Comparison of ENCODE assay signal across 8 mouse cellular contexts in genomic region chr4:155221106-155221505, GRCm38 (mm10). TPM values are rescaled to one million over a fixed set of nuclear protein-coding genes. Genes with fewer than 3 reads are reported as not detected.
DNase-seq lines count a peak whose midpoint lies in the region; ATAC-seq and TF ChIP-seq lines count a peak whose summit lies in the region.

No protein-coding gene starts in this region.

- peak overlapping the region; percentile 98 for H3K9ac ChIP-seq in embryonic facial prominence, embryonic 13.5 days
- peak overlapping the region; percentile 95 for H3K9ac ChIP-seq in intestine, embryonic 15.5 days
- peak overlapping the region; percentile 98 for H3K9ac ChIP-seq in neural tube, embryonic 13.5 days

- H3K4me3 ChIP-seq in left cerebral cortex, adult 2 months = peak overlapping the region; percentile 85
- H3K4me3 ChIP-seq in embryonic facial prominence, embryonic 13.5 days = peak overlapping the region; percentile 92
- H3K4me3 ChIP-seq in intestine, embryonic 15.5 days (replicated peaks) = peak overlapping the region; percentile 80
- H3K4me3 ChIP-seq in neural tube, embryonic 13.5 days = peak overlapping the region; percentile 84

- H3K9me3 ChIP-seq in embryonic facial prominence, embryonic 13.5 days = no peaks in the 10 kb centered on the region
- H3K9me3 ChIP-seq in intestine, embryonic 15.5 days = no peaks in the 10 kb centered on the region
- no peaks in the 10 kb centered on the region for H3K9me3 ChIP-seq in neural tube, embryonic 13.5 days

- 0 out of 2 replicates have a peak, but pooled peaks cover 5% of the 10 kb centered on the region for H3K36me3 ChIP-seq in embryonic facial prominence, embryonic 13.5 days
- no peaks in the 10 kb centered on the region for H3K36me3 ChIP-seq in intestine, embryonic 15.5 days
- H3K36me3 ChIP-seq in neural tube, embryonic 13.5 days = no peaks in the 10 kb centered on the region

- peak overlapping the region; percentile 86 for H3K27ac ChIP-seq in left cerebral cortex, adult 2 months
- H3K27ac ChIP-seq in embryonic facial prominence, embryonic 13.5 days = peak overlapping the region; percentile 81; the same call in 1 of the 2 replicates
- H3K27ac ChIP-seq in intestine, embryonic 15.5 days = peak overlapping the region; percentile 86
- H3K27ac ChIP-seq in neural tube, embryonic 13.5 days (replicated peaks) = peak overlapping the region; percentile 97

- H3K27me3 ChIP-seq in embryonic facial prominence, embryonic 13.5 days = no peaks in the 10 kb centered on the region
- no peaks in the 10 kb centered on the region for H3K27me3 ChIP-seq in intestine, embryonic 15.5 days (replicated peaks)
- H3K27me3 ChIP-seq in neural tube, embryonic 13.5 days = no peaks in the 10 kb centered on the region

- H3K4me1 ChIP-seq in embryonic facial prominence, embryonic 13.5 days = peaks cover 57% of the 10 kb centered on the region
- peaks cover 45% of the 10 kb centered on the region for H3K4me1 ChIP-seq in intestine, embryonic 15.5 days (replicated peaks)
- peaks cover 65% of the 10 kb centered on the region for H3K4me1 ChIP-seq in neural tube, embryonic 13.5 days (replicated peaks)

- no peak for TF ChIP-seq CTCF in left cerebral cortex, adult 2 months (IDR thresholded peaks at IDR 0.05)

- ATAC-seq in embryonic facial prominence, embryonic 13.5 days (ENCODE audit: insufficient number of reproducible peaks, insufficient read depth, low FRiP score, low TSS enrichment, low read depth) = no peak
- ATAC-seq in intestine, embryonic 15.5 days = no peak
- ATAC-seq in neural tube, embryonic 13.5 days (ENCODE audit: low read depth) = no peak

- H3K4me2 ChIP-seq in embryonic facial prominence, embryonic 13.5 days = peak overlapping the region; percentile 93
- peak overlapping the region; percentile 91 for H3K4me2 ChIP-seq in intestine, embryonic 15.5 days (replicated peaks)
- peak overlapping the region; percentile 100 for H3K4me2 ChIP-seq in neural tube, embryonic 13.5 days

- 2% methylated on average over 7 of the region's 7 CpGs for WGBS in embryonic facial prominence, embryonic 13.5 days
- 4% methylated on average over 7 of the region's 7 CpGs for WGBS in intestine, embryonic 15.5 days
- under 1% methylated on average over 7 of the region's 7 CpGs for WGBS in neural tube, embryonic 13.5 days

- DNase-seq in left cerebral cortex, adult 2 months (ENCODE audit: extremely low spot score in 1 of 2, low spot score in 2 of 2) = no peak
- no peak for DNase-seq in left cerebral cortex, postnatal 25 days (ENCODE audit: low spot score in 2 of 2)
- DNase-seq in urinary bladder, postnatal 36 days (ENCODE audit: low spot score in 2 of 2) = no peak
- DNase-seq in urinary bladder, adult 2 months (ENCODE audit: low spot score) = no peak
- DNase-seq in adrenal gland, adult 18-20 months (ENCODE audit: low spot score in 2 of 2) = no peak

- intact Hi-C loops in left cerebral cortex, adult 2 months (cut with DNase I) = loop anchor here (2.0 to 5.0 kb wide), 2 partner anchors 42 to 74 kb away; no protein-coding TSS in a partner anchor
- intact Hi-C loops in left cerebral cortex, postnatal 25 days (cut with DNase I) = loop anchor here (2.0 kb wide), 2 partner anchors 48 to 70 kb away; no protein-coding TSS in a partner anchor

RNA-seq across cellular contexts. Expression of gene Ski, which starts 1.3 kb away (rescaled TPM):
- 100 to 1,000 TPM; 113 to 119 TPM for total RNA-seq in left cerebral cortex, adult 2 months (2021)
- 100 to 1,000 TPM; 111 to 112 TPM for total RNA-seq in left cerebral cortex, postnatal 25 days (2021)
- polyA plus RNA-seq in embryonic facial prominence, embryonic 13.5 days (2015; fragmentation: Nextera tagmentation; extraction: Ambion mirVana) = 21.5 and 24.9 TPM in 2 replicates
- polyA plus RNA-seq in intestine, embryonic 15.5 days (2015; fragmentation: Nextera tagmentation; extraction: Ambion mirVana) = 13.3 and 13.8 TPM in 2 replicates
- polyA plus RNA-seq in neural tube, embryonic 13.5 days (2015; fragmentation: Nextera tagmentation; extraction: Ambion mirVana) = 11.3 and 12.2 TPM in 2 replicates
- polyA plus RNA-seq in urinary bladder, adult 2 months (2012; rRNA removed) = 43.6 and 67.2 TPM in 2 replicates
- 10 to 100 TPM; 47.5 to 60.6 TPM for total RNA-seq in adrenal gland, adult 18-20 months (2021)

RNA-seq across cellular contexts. Expression of gene Faap20, which starts 28.5 kb away (rescaled TPM):
- 10 to 100 TPM; 25.9 to 28.8 TPM for total RNA-seq in left cerebral cortex, adult 2 months (2021)
- 10 to 100 TPM; 24.2 to 27.3 TPM for total RNA-seq in left cerebral cortex, postnatal 25 days (2021)
- polyA plus RNA-seq in embryonic facial prominence, embryonic 13.5 days (2015; fragmentation: Nextera tagmentation; extraction: Ambion mirVana) = 77.4 and 80.0 TPM in 2 replicates
- 64.1 and 74.9 TPM in 2 replicates for polyA plus RNA-seq in intestine, embryonic 15.5 days (2015; fragmentation: Nextera tagmentation; extraction: Ambion mirVana)
- 76.3 and 84.2 TPM in 2 replicates for polyA plus RNA-seq in neural tube, embryonic 13.5 days (2015; fragmentation: Nextera tagmentation; extraction: Ambion mirVana)
- polyA plus RNA-seq in urinary bladder, adult 2 months (2012; rRNA removed) = 47.5 and 51.8 TPM in 2 replicates
- total RNA-seq in adrenal gland, adult 18-20 months (2021) = 10 to 100 TPM; 46.6 to 54.5 TPM
